In the genomic region with DNA sequence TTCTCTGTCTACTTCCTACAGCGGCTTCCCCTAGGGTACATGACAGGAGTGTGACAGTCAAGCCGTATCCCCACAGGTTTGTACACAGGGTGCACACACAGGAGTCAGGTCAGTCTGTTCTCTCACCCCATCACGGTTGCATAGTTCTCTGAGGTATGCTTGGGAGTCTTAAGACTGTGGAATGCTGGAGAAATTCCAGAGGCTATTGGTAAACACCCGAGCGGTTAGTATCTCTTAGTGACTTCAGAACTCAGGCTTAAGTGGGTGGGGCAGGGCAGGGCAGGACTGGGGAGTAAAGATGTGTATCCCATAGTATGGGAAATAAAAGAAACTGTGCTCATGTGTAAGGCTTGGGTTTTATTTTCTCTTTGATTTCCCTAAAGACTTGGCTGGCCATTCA, we compare ENCODE assay signal across 12 mouse cellular contexts. TPM values are rescaled to one million over a fixed set of nuclear protein-coding genes. Genes with fewer than 3 reads are reported as not detected.
DNase-seq lines count a peak whose midpoint lies in the region; ATAC-seq and TF ChIP-seq lines count a peak whose summit lies in the region.
"Had no signal": no experiment of that assay in that cellular context is flagged by ENCODE, and none has a peak within 500 bp of the region (broad histone marks: within the 10 kb centered on the region; RNA-seq: fewer than 3 reads in every experiment).

No protein-coding gene starts in this region.

- ATAC-seq in kidney, embryonic 16.5 days (ENCODE audit: low FRiP score, low TSS enrichment): peak; percentile 69
- peak; percentile 42 for ATAC-seq in embryonic facial prominence, embryonic 14.5 days (ENCODE audit: low read depth)
- ATAC-seq in megakaryocyte progenitor cell, adult 5-6 weeks (replicated peaks; ENCODE audit: poor library complexity): no peak

- peak overlapping the region; percentile 83 for H3K27ac ChIP-seq in kidney, embryonic 16.5 days (ENCODE audit: low read length)
- no peak overlapping the region for H3K27ac ChIP-seq in ES-E14 (ENCODE audit: insufficient read depth, low read depth, low read length, poor library complexity, severe bottlenecking)
- 0 out of 2 replicates have a peak overlapping the region, but pooled peaks have one; percentile 36 for H3K27ac ChIP-seq in embryonic facial prominence, embryonic 14.5 days (replicated peaks; ENCODE audit: low read depth, low read length)
- H3K27ac ChIP-seq: gastrocnemius, adult 2 months had no signal

- H3K27me3 ChIP-seq in kidney, embryonic 16.5 days (ENCODE audit: insufficient read depth, low read length): no peaks in the 10 kb centered on the region
- H3K27me3 ChIP-seq in embryonic facial prominence, embryonic 14.5 days (replicated peaks; ENCODE audit: control insufficient read depth, insufficient read depth, low read length): no peaks in the 10 kb centered on the region

- H3K9me3 ChIP-seq in kidney, embryonic 16.5 days (ENCODE audit: low read length): no peaks in the 10 kb centered on the region
- H3K9me3 ChIP-seq in ES-E14 (ENCODE audit: control insufficient read depth, insufficient read depth, low read depth, low read length): no peaks in the 10 kb centered on the region
- no peaks in the 10 kb centered on the region for H3K9me3 ChIP-seq in embryonic facial prominence, embryonic 14.5 days (ENCODE audit: control insufficient read depth, low read length)

- H3K36me3 ChIP-seq in kidney, embryonic 16.5 days (ENCODE audit: insufficient read depth, low read length): no peaks in the 10 kb centered on the region
- no peaks in the 10 kb centered on the region; the same call in 1 of the 2 replicates for H3K36me3 ChIP-seq in ES-E14 (ENCODE audit: control insufficient read depth, insufficient read depth, low read length, poor library complexity, severe bottlenecking)
- H3K36me3 ChIP-seq in embryonic facial prominence, embryonic 14.5 days (ENCODE audit: control insufficient read depth, insufficient read depth, low read length): no peaks in the 10 kb centered on the region

- H3K4me2 ChIP-seq in kidney, embryonic 16.5 days (replicated peaks; ENCODE audit: low read depth, low read length): no peak overlapping the region
- no peak overlapping the region for H3K4me2 ChIP-seq in embryonic facial prominence, embryonic 14.5 days (ENCODE audit: low read depth, low read length)
- H3K4me2 ChIP-seq: heart, embryonic 11.5 days had no signal

- 28% methylated on average over 5 of the region's 5 CpGs for WGBS in kidney, embryonic 16.5 days
- WGBS in embryonic facial prominence, embryonic 14.5 days: 39% methylated on average over 5 of the region's 5 CpGs

- no peak overlapping the region for H3K4me3 ChIP-seq in kidney, embryonic 16.5 days (ENCODE audit: low read length)
- no peak overlapping the region for H3K4me3 ChIP-seq in ES-E14 (ENCODE audit: insufficient read depth in 1 of 2, low read depth in 1 of 2, low read length in 2 of 2, poor library complexity in 1 of 2, severe bottlenecking in 1 of 2)
- H3K4me3 ChIP-seq in embryonic facial prominence, embryonic 14.5 days (ENCODE audit: low read depth, low read length): no peak overlapping the region
- H3K4me3 ChIP-seq: gastrocnemius, adult 2 months had no signal

- H3K4me1 ChIP-seq in kidney, embryonic 16.5 days (ENCODE audit: insufficient read depth, low read length): peaks cover 87% of the 10 kb centered on the region
- peaks cover 0 to 27% of the 10 kb centered on the region in 2 experiments; a peak in 2 of 4 replicates for H3K4me1 ChIP-seq in ES-E14 (ENCODE audit: control insufficient read depth in 2 of 2, insufficient read depth in 2 of 2, low read length in 2 of 2, poor library complexity in 1 of 2)
- H3K4me1 ChIP-seq in embryonic facial prominence, embryonic 14.5 days (ENCODE audit: control insufficient read depth, insufficient read depth, low read length): peaks cover 39% of the 10 kb centered on the region

- H3K9ac ChIP-seq in kidney, embryonic 16.5 days (replicated peaks; ENCODE audit: low read length): no peak overlapping the region
- H3K9ac ChIP-seq in ES-E14 (ENCODE audit: insufficient read depth, low read depth, low read length, poor library complexity, severe bottlenecking): no peak overlapping the region
- H3K9ac ChIP-seq in embryonic facial prominence, embryonic 14.5 days (ENCODE audit: low read depth, low read length): no peak overlapping the region

- in situ Hi-C loops in ES-E14 (cut with MboI; ENCODE audit: low sequenced_read_pairs in 2 of 2, unreplicated experiment in 2 of 2): no loop called here

- no peak for DNase-seq in kidney, postnatal 25 days
- peak; percentile 41 for DNase-seq in ES-E14 (ENCODE audit: low read depth, low spot score)
- peak; percentile 65 for DNase-seq in embryonic facial prominence, embryonic 14.5 days (ENCODE audit: low spot score)
- DNase-seq in lung, postnatal 25 days (ENCODE audit: low spot score): peak; percentile 43
- no peak for DNase-seq in gastrocnemius, adult 18-20 months (ENCODE audit: low spot score)
- DNase-seq: cerebellum, postnatal 25 days; gastrocnemius, adult 2 months; spleen, adult 18-20 months; thymus, postnatal 25 days had no signal

TF ChIP-seq in ES-E14, 5 proteins besides CTCF, POLR2A, EP300 and RAD21:
- TF ChIP-seq ZNF384 (IDR thresholded peaks at IDR 0.05; ENCODE audit: low read depth, low read length): no peak
TF ChIP-seq in ES-E14: peak in this region for 0.

RNA-seq across cellular contexts. Expression of gene Ptpn14, which starts 50.3 kb away (rescaled TPM):
- polyA plus RNA-seq in kidney, embryonic 16.5 days (2015; fragmentation: Nextera tagmentation; extraction: Ambion mirVana): 16.1 and 17.0 TPM in 2 replicates
- total RNA-seq in ES-E14 (2012; rRNA removed): 24.4 and 27.1 TPM in 2 replicates
- polyA plus RNA-seq in embryonic facial prominence, embryonic 14.5 days (2014; fragmentation: Nextera tagmentation; extraction: Ambion mirVana): 12.3 and 12.5 TPM in 2 replicates
- 10 to 100 TPM; 14.5 to 15.0 TPM for total RNA-seq in gastrocnemius, adult 18-20 months (2021)
- 0.39 and 1.1 TPM in 2 replicates for total RNA-seq in megakaryocyte progenitor cell, adult 5-6 weeks (2015)
- total RNA-seq in megakaryocyte progenitor cell, adult 5-6 weeks (2017): 0.37 and 0.64 TPM in 2 replicates

Comparison
In these comparisons a context has a peak if more than half of its experiments do, and no peak if none do; other contexts are left out.
1. DNase-seq: peak in ES-E14 (single experiment), embryonic facial prominence, embryonic 14.5 days (single experiment) and lung, postnatal 25 days (single experiment); none in kidney, postnatal 25 days (0 of 2) and gastrocnemius, adult 18-20 months (single experiment).
2. RNA of gene Ptpn14, which starts 50.3 kb away (total RNA-seq): 24.4 to 27.1 TPM in ES-E14 and 14.5 to 15.0 TPM in gastrocnemius, adult 18-20 months; 0.37 to 1.1 TPM in megakaryocyte progenitor cell, adult 5-6 weeks; every median in the first group is over 4 times any median in the second.